Mouse (Mus musculus): ENCODE data around the gene Fam189b.

DNA sequence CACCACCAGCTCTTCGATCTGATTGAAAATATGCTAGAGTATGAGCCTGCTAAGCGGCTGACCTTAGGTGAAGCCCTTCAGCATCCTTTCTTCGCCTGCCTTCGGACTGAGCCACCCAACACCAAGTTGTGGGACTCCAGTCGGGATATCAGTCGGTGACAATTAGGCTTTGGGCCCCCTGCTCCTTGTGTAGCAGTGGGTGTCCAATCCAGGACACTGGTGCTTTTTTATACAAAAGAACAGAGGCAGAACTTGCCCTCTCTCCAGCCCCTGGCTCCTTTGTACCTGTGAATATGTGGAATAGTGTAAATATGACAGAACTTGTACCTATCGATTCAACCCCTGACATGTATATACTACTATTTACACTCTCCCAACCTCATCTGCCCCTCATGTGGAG lies 6.5 kb upstream of the Fam189b start:
- TF ChIP-seq MAFK (IDR thresholded peaks at IDR 0.05; ENCODE audit: insufficient read depth, low read depth, low read length), result no peak
- no peak for TF ChIP-seq ZC3H11A (IDR thresholded peaks at IDR 0.05; ENCODE audit: borderline replicate concordance, low read depth, low read length)

Measured in ES-E14 (cell line).